Mouse (Mus musculus): ENCODE measurements around the gene Bdnf. TPM values are rescaled to one million over a fixed set of nuclear protein-coding genes. Genes with fewer than 3 reads are reported as not detected.

Bdnf gene
- polyA plus RNA-seq, 1 experiment from 2014 or later: 2.1 TPM

GRCm38 (mm10) chr2:109711049-109711448 is 36.5 kb downstream of the Bdnf start:
- Histone ChIP-seq H3K36me3 (ENCODE audit: control insufficient read depth, insufficient read depth, low read length) (no peaks in the 10 kb centered on the region), H3K27ac (replicated peaks) (no peak overlapping the region), H3K4me1 (replicated peaks; ENCODE audit: control insufficient read depth, insufficient read depth) (no peaks in the 10 kb centered on the region), H3K9ac (ENCODE audit: low read length) (no peak overlapping the region), H3K4me3 (ENCODE audit: low read depth, low read length) (no peak overlapping the region), H3K27me3 (ENCODE audit: control insufficient read depth, insufficient read depth, low read length) (no peaks in the 10 kb centered on the region), H3K9me3 (ENCODE audit: control insufficient read depth, low read length) (no peaks in the 10 kb centered on the region), H3K4me2 (replicated peaks; ENCODE audit: low read depth) (no peak overlapping the region)
- TF ChIP-seq EP300 (optimal IDR thresholded peaks at IDR 0.05) (no peak), CTCF (IDR thresholded peaks at IDR 0.05; ENCODE audit: low read depth) (no peak)
- ATAC-seq (ENCODE audit: low FRiP score, low TSS enrichment): no peak
- DNase-seq (ENCODE audit: low spot score): no peak
- 86% methylated on average over 1 of the region's 1 CpGs for WGBS

GRCm38 (mm10) chr2:109725261-109725660 is 50.8 kb downstream of the Bdnf start:
- Histone ChIP-seq H3K36me3 (ENCODE audit: control insufficient read depth, insufficient read depth, low read length) (no peaks in the 10 kb centered on the region), H3K4me2 (replicated peaks; ENCODE audit: low read depth) (no peak overlapping the region), H3K4me1 (replicated peaks; ENCODE audit: control insufficient read depth, insufficient read depth) (no peaks in the 10 kb centered on the region), H3K9ac (ENCODE audit: low read length) (no peak overlapping the region), H3K27ac (replicated peaks) (no peak overlapping the region), H3K9me3 (ENCODE audit: control insufficient read depth, low read length) (no peaks in the 10 kb centered on the region), H3K4me3 (ENCODE audit: low read depth, low read length) (no peak overlapping the region), H3K27me3 (ENCODE audit: control insufficient read depth, insufficient read depth, low read length) (no peaks in the 10 kb centered on the region)
- ATAC-seq (ENCODE audit: low FRiP score, low TSS enrichment): no peak
- TF ChIP-seq EP300 (optimal IDR thresholded peaks at IDR 0.05) (no peak), CTCF (IDR thresholded peaks at IDR 0.05; ENCODE audit: low read depth) (no peak)
- 65% methylated on average over 3 of the region's 3 CpGs for WGBS
- DNase-seq (ENCODE audit: low spot score): no peak

GRCm38 (mm10) chr2:109725831-109726230 is 51.3 kb downstream of the Bdnf start:
- Histone ChIP-seq H3K4me1 (replicated peaks; ENCODE audit: control insufficient read depth, insufficient read depth) (no peaks in the 10 kb centered on the region), H3K4me3 (ENCODE audit: low read depth, low read length) (no peak overlapping the region), H3K9ac (ENCODE audit: low read length) (no peak overlapping the region), H3K9me3 (ENCODE audit: control insufficient read depth, low read length) (no peaks in the 10 kb centered on the region), H3K27me3 (ENCODE audit: control insufficient read depth, insufficient read depth, low read length) (no peaks in the 10 kb centered on the region), H3K4me2 (replicated peaks; ENCODE audit: low read depth) (no peak overlapping the region), H3K27ac (replicated peaks) (no peak overlapping the region), H3K36me3 (ENCODE audit: control insufficient read depth, insufficient read depth, low read length) (no peaks in the 10 kb centered on the region)
- WGBS: 62% methylated on average over 6 of the region's 6 CpGs
- no peak for DNase-seq (ENCODE audit: low spot score)
- no peak for TF ChIP-seq EP300 (optimal IDR thresholded peaks at IDR 0.05)
- no peak for TF ChIP-seq CTCF (IDR thresholded peaks at IDR 0.05; ENCODE audit: low read depth)
- ATAC-seq (ENCODE audit: low FRiP score, low TSS enrichment): no peak

- 97% methylated on average over 1 of the region's 1 CpGs for WGBS
- Histone ChIP-seq H3K4me3 (ENCODE audit: low read depth, low read length) (no peak overlapping the region), H3K4me2 (replicated peaks; ENCODE audit: low read depth) (no peak overlapping the region), H3K27ac (replicated peaks) (no peak overlapping the region), H3K4me1 (replicated peaks; ENCODE audit: control insufficient read depth, insufficient read depth) (no peaks in the 10 kb centered on the region), H3K9ac (ENCODE audit: low read length) (no peak overlapping the region), H3K27me3 (ENCODE audit: control insufficient read depth, insufficient read depth, low read length) (no peaks in the 10 kb centered on the region), H3K36me3 (ENCODE audit: control insufficient read depth, insufficient read depth, low read length) (no peaks in the 10 kb centered on the region), H3K9me3 (ENCODE audit: control insufficient read depth, low read length) (no peaks in the 10 kb centered on the region)
- ATAC-seq (ENCODE audit: low FRiP score, low TSS enrichment) (no peak), DNase-seq (ENCODE audit: low spot score) (no peak)
- TF ChIP-seq CTCF (IDR thresholded peaks at IDR 0.05; ENCODE audit: low read depth) (no peak), EP300 (optimal IDR thresholded peaks at IDR 0.05) (no peak)
These were observed 54.7 kb downstream of the Bdnf start for GRCm38 (mm10) chr2:109729221-109729620.

- H3K27ac ChIP-seq (replicated peaks): no peak overlapping the region
- no peaks in the 10 kb centered on the region for H3K36me3 ChIP-seq (ENCODE audit: control insufficient read depth, insufficient read depth, low read length)
- no peak overlapping the region for H3K9ac ChIP-seq (ENCODE audit: low read length)
- no peaks in the 10 kb centered on the region for H3K4me1 ChIP-seq (replicated peaks; ENCODE audit: control insufficient read depth, insufficient read depth)
- no peak overlapping the region for H3K4me2 ChIP-seq (replicated peaks; ENCODE audit: low read depth)
- no peaks in the 10 kb centered on the region for H3K9me3 ChIP-seq (ENCODE audit: control insufficient read depth, low read length)
- DNase-seq (ENCODE audit: low spot score) (no peak), ATAC-seq (ENCODE audit: low FRiP score, low TSS enrichment) (no peak)
- WGBS: 35% methylated on average over 9 of the region's 9 CpGs
- no peak for TF ChIP-seq EP300 (optimal IDR thresholded peaks at IDR 0.05)
- TF ChIP-seq CTCF (IDR thresholded peaks at IDR 0.05; ENCODE audit: low read depth): no peak
- H3K4me3 ChIP-seq (ENCODE audit: low read depth, low read length): no peak overlapping the region
- no peaks in the 10 kb centered on the region for H3K27me3 ChIP-seq (ENCODE audit: control insufficient read depth, insufficient read depth, low read length)
These were observed 58.9 kb downstream of the Bdnf start for GRCm38 (mm10) chr2:109733201-109734039.

GRCm38 (mm10) chr2:109734228-109734627 is 59.7 kb downstream of the Bdnf start:
- DNase-seq (ENCODE audit: low spot score) (no peak), ATAC-seq (ENCODE audit: low FRiP score, low TSS enrichment) (no peak)
- H3K36me3 ChIP-seq (ENCODE audit: control insufficient read depth, insufficient read depth, low read length): no peaks in the 10 kb centered on the region
- no peak overlapping the region for H3K4me3 ChIP-seq (ENCODE audit: low read depth, low read length)
- WGBS: 79% methylated on average over 3 of the region's 3 CpGs
- H3K27me3 ChIP-seq (ENCODE audit: control insufficient read depth, insufficient read depth, low read length): no peaks in the 10 kb centered on the region
- no peaks in the 10 kb centered on the region for H3K9me3 ChIP-seq (ENCODE audit: control insufficient read depth, low read length)
- no peak overlapping the region for H3K9ac ChIP-seq (ENCODE audit: low read length)
- no peaks in the 10 kb centered on the region for H3K4me1 ChIP-seq (replicated peaks; ENCODE audit: control insufficient read depth, insufficient read depth)
- no peak overlapping the region for H3K4me2 ChIP-seq (replicated peaks; ENCODE audit: low read depth)
- no peak overlapping the region for H3K27ac ChIP-seq (replicated peaks)
- TF ChIP-seq CTCF (IDR thresholded peaks at IDR 0.05; ENCODE audit: low read depth) (no peak), EP300 (optimal IDR thresholded peaks at IDR 0.05) (no peak)
